Mouse (Mus musculus): ENCODE results near the gene Lypd8.
"Not testable (repeated sequence)": the region's sequence is repeated elsewhere in the genome, so short reads cannot be mapped to it uniquely, and the experiment has no call there.

Gene Lypd8

GRCm38 (mm10) chr11:58378763-58379278 is at the start of gene Lypd8:
TSS of gene Lypd8 (plus strand) at chr11:58379043.
- DNase-seq (ENCODE audit: low spot score), result no peak

- DNase-seq (ENCODE audit: low spot score), result no peak
Measured at GRCm38 (mm10) chr11:58329906-58330275, 49.0 kb upstream of the Lypd8 start.

DNA sequence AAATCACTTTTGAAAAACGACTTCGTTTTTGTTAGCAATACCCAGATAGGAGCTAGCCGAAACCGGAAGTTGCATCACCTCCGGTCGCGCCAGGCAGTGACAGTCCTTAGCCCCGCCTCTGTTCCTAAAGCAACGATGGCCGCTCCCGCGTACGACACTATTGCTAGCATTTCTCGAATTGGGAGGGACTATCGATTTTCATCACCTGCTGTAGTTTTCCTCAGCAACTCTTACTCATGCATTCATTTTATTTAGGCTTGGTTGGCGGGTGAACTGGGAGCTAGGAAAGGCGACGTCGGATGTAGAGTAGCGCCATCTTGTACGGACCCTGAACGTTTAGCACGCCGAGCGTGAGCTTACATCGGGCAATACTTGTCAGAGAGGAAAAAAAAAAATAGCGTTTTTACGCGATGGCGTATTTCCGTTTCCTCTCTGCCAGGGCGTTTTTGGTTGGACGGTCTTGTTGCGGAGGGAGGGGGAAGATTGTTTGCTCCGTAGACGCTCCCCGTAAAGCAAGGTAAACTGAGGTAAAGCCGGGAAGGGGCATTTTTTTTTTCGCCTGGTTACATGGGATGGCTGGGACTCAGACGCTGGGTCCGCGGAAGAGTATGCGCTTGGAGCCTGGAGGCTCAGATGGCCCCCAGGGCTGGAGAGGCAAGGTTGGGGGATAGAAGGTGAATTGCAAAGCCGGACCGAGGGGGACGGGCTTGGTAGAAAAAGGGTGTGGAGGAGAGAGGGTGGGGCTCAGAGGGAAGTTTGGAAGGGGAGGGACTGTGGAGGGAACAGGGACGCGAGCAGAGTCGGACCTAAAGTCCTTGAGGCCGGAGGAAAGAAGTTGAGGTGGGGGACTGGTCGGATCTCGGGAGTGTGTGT is 48.3 kb upstream of the Lypd8 start, which contains the start of the genes Zfp672 and Sh3bp5l:
Gene Zfp672 (minus strand): TSS at position 64 of the 873 bp plus-strand sequence.
Gene Sh3bp5l (plus strand): TSS at position 449 of the 873 bp plus-strand sequence.
- DNase-seq (ENCODE audit: low spot score), result peak; percentile 86

GRCm38 (mm10) chr11:58331149-58331495 is 47.7 kb upstream of the Lypd8 start:
- no peak for DNase-seq (ENCODE audit: low spot score)

GRCm38 (mm10) chr11:58331546-58331945 is 47.3 kb upstream of the Lypd8 start:
- no peak for DNase-seq (ENCODE audit: low spot score)

DNA sequence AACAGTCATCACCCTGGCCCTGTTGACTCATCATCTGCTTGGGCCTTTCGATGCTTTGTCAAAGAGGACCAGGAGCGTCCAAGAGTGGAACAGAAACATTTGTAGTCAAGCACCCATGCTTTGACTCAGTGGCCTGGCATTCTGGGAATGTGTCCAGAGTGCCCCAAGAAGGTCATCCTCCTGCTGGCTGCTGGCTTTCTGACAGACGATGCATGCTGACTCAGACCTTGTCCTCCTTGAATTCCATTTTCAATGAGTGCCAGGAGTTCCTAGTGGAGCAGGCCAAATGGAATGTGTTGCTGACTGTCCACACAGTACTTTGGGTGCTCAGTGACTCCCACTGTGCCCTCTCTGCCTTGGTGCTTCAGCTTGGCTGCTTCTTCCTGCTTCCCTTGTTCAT is 44.1 kb upstream of the Lypd8 start:
- peak; percentile 70 for DNase-seq (ENCODE audit: low spot score)

- DNase-seq (ENCODE audit: low spot score), result no peak
Measured at GRCm38 (mm10) chr11:58346745-58347144, 32.1 kb upstream of the Lypd8 start.

GRCm38 (mm10) chr11:58350628-58351027 is 28.2 kb upstream of the Lypd8 start:
- DNase-seq (ENCODE audit: low spot score), result no peak

DNA sequence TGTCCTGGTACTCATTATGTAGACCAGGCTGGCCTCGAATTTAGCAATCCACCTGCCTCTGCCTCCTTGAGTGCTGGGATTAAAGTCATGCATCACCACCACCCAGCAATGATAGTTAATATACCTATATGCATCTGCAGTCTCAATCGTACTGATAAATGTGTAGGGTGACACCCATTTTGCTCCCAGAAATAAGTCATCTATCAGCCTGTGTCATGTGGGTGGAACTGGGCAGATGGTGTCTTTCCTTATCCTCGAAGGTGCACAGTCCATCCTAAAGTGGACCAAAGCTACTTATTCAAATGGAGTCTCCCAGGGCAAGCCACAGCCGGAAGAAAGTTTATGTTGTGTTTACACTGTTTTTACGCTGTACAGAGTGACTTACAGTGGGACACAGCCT is 27.7 kb upstream of the Lypd8 start:
- no peak for DNase-seq (ENCODE audit: low spot score)

DNA sequence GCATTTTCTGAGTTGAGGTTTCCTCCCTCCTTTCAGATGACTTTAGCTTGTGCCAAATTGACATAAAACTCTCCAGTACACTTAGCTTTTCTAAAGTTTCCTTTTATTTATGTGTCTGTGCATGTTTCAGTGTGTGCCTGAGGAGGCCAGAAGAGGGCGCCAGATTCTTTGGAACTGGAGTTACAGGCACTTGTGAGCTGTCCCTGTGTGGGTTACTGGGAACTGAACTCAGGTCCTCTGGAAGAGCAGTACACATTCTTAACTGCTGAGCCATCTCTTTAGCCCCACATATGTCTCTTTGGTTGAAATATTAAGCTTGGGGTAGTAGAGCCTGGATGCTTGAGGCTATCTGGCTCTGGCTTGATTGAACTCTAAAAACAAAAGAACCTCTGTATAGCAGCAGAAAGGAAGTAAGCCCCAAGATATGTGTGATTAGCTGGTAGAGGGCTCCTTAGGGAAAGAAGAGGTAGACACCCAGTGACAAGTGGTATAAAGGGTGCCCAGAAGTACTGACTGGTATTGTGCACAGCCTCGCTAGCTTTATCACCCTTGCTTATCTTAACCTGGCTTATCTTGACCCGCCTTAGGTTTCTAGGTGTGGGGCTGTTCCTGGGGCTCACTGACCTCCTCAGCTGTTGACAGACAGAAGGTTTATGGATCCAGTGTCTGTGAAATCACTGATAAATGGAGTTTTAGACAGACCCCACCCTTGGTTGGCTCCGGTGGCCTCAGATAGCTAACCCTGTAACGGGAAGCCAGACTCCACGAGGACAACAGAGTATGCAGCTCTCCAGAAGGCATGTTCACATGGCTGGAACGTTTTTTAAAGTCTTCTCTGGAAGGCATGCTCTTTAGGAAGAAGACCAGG is 25.9 kb upstream of the Lypd8 start:
- no peak for DNase-seq (ENCODE audit: low spot score)

DNA sequence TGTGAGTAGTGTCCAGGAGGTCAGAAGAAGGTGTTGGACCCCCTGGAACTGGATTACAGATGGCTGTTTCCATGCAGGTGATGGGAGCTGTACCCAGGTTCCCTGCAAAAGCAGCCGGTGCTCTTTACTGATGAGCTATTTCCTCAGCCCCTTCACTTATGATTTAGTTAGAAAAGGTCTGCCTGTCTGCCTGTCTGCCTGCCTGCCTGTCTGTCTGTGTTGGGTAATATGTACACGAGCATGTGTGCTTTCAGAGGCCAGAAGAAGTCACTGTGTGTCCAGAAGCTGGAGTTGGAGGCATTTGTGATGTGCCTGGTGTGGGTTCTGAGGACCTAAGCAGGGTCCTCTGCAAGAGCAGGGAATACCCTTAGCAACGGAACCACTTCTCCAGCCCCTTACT is 25.1 kb upstream of the Lypd8 start:
- DNase-seq (ENCODE audit: low spot score), result no peak

DNA sequence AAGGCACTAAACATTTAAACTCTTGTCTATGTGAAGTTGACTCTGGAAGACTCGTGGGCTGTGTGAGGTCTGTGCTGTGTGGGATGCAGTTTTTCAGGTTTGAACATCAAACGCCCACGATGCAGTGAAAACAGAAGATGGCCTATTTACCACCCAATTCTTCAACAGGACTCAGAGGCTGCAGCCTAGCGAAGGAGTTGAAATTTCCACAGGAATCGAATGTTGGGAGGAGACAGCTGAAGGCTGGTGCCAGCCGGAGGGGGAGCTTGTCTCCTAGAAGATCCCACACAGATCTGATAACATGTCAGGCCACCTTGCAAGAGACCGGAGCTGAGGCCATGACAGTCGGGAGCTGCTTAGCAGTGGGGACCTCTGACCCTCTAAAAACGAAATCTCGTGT is 24.4 kb upstream of the Lypd8 start:
- no peak for DNase-seq (ENCODE audit: low spot score)

GRCm38 (mm10) chr11:58354927-58355326 is 23.9 kb upstream of the Lypd8 start:
- DNase-seq (ENCODE audit: low spot score), result no peak

DNA sequence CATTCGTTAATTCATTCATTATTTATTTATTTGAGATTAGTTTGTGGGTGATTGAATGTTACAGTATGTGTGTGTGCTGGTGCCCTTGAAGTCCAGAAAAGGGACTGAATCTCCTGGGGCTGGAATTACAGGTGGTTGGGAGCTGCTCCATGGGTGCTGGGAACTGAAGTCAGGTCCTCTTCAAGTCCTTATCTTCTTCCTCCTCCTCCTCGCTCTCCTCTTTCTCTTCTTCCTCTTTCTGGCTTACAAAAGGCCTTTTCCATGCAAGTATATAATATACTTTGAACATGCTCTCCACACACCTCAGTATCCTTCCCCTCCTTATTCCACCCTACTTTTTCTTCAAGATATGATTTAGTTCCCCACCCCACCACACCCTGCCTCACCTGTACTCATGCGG is 21.8 kb upstream of the Lypd8 start:
- no peak for DNase-seq (ENCODE audit: low spot score)

DNA sequence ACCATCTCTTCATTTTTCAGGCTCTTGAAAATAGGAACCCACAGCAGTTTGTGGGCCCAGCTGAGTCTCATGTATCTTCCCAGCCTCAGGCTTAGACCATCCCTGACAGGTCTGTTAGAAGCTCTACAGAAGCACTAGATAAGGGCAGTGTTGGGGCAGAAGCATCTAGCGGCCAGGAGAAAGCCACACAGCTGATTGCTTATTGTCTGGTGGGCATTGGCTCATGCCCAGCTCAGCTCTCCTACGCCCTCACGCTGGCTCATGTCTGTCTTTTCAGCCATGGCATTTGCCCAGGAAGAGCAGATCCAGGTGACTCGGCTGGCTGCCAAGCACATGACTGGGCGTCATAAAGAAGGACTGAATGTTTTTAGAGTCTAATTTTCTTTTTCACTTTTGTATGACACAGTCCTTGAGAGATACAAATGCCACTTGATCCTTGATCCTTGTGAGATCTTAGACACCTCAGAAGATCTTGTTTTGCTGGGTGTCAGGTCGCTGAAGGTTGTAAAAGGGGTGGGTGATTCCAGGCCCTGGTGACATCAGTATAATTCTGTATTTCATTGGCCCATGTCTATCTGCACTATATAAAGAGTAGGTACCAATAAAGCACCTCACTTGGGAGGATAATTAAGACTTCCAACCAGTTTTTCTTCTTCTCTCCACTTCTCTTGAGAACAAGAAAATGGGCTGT is 20.9 kb upstream of the Lypd8 start:
- no peak for DNase-seq (ENCODE audit: low spot score)

DNA sequence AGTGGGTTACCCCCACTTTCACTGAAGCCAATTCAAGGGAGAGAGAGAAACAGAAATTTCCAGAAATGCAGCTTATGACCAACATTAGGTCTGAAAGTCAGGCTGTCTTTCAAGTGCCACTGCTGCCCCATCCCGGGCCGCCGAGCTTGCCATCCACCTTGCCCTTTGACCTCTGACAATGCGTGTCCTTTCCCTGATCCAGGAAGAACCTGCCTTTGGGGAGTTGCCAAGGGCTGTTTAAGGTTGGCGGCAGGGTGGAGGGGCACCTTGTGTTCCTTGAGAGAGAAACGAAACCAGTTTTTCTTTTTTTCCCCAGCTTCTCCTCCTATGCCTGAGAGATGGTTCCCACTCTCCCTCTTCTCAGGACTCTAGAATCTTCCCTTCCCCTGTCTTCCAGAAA is 16.3 kb upstream of the Lypd8 start:
- not testable (repeated sequence) for DNase-seq (ENCODE audit: low spot score)

- DNase-seq (ENCODE audit: low spot score), result no peak
Measured at GRCm38 (mm10) chr11:58364454-58364853, 14.4 kb upstream of the Lypd8 start.

DNA sequence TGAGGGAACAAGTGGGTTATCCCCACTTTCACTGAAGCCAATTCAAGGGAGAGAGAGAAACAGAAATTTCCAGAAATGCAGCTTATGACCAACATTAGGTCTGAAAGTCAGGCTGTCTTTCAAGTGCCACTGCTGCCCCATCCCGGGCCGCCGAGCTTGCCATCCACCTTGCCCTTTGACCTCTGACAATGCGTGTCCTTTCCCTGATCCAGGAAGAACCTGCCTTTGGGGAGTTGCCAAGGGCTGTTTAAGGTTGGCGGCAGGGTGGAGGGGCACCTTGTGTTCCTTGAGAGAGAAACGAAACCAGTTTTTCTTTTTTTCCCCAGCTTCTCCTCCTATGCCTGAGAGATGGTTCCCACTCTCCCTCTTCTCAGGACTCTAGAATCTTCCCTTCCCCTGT is 12.7 kb upstream of the Lypd8 start:
- DNase-seq (ENCODE audit: low spot score), result not testable (repeated sequence)

GRCm38 (mm10) chr11:58377273-58377672 is 1.6 kb upstream of the Lypd8 start:
- DNase-seq (ENCODE audit: low spot score), result no peak

DNA sequence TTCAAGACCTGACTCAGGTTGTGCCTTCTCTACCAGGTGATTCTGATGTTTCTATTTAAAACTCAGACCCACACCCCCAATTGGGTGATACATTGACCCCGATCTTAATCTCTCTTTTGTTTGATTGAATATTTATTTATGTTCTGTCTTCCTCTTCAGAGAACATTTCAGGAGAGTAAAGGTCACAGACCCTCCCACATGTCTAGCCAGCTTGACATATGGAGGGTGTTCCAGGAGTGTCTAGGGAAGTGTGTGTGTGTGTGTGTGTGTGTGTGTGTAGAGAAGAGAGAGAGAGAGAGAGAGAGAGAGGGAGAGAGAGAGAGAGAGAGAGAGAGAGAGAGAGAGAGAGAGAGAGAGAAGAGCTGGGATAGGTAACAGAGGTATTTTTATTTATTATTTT is 1.2 kb upstream of the Lypd8 start:
- DNase-seq (ENCODE audit: low spot score), result no peak

DNA sequence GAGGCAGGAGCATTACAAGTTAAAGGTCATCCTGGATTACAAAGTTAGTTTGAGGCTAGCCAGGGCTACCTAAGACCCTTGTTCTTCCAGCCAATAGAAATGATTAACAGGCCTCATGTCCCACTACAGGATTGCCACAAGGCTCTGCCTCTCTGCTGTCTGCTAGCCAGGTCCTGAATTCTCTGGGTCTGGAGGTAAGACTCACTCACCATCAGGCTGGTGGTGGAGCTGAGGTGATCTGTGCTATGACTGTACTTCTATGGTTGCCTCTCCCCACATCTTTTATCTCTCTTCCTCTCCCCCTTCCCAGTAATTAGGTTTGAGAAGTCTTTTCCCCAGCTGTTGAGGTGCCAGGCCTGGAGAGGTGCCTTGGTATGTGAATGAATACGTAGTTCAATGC is 673 bp downstream of the Lypd8 start:
- no peak for DNase-seq (ENCODE audit: low spot score)

DNA sequence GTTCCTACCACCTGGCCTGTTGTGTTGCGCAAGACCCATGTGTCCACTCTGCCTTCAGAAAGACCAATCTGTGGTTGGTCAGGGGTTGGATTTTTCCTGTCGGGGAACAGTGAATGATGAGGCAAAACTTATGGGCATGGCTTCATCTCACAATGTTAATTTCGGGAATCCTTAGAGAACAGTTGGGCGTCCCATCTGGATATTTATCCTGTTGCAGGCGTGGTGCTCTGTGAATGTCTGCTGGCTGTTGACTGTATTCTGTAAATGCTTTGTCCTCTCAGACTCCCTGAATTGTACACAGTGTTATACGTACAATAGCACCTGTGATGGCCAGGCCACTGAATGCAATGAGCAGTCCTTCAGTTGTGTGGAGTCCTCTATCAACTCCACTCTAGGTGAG is 3.6 kb downstream of the Lypd8 start:
- no peak for DNase-seq (ENCODE audit: low spot score)
